12 mouse cellular contexts compared by ENCODE assay signal in the genomic region with DNA sequence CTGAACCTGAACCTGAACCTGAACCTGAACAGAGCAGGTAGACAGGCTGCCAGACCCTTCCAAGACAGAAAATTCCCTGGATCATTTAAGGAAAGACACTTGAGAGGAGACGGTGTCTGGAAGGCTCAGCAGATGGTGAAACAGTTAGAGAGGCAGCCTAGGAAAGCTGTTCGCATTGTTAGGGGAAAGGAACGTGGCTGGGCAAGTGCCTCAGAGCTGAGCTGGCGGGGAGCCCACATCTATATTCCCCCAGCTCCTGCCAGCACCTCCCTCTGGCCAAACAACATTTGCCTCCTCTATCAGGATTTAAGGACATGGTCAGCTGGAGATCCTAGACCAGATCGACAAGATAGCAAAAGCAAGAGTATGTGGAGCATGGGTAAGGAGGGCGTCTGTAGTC. TPM values are rescaled to one million over a fixed set of nuclear protein-coding genes. Genes with fewer than 3 reads are reported as not detected.
DNase-seq lines count a peak whose midpoint lies in the region; ATAC-seq and TF ChIP-seq lines count a peak whose summit lies in the region.
"Had no signal": no experiment of that assay in that cellular context is flagged by ENCODE, and none has a peak within 500 bp of the region (broad histone marks: within the 10 kb centered on the region; RNA-seq: fewer than 3 reads in every experiment).

No protein-coding gene starts in this region.

- no peaks in the 10 kb centered on the region for H3K27me3 ChIP-seq in forebrain, postnatal 0 days (ENCODE audit: insufficient read depth, low read length)
- H3K27me3 ChIP-seq in limb, embryonic 10.5 days (ENCODE audit: low read depth, poor library complexity, severe bottlenecking) = no peaks in the 10 kb centered on the region
- H3K27me3 ChIP-seq: Patski had no signal

- DNase-seq in cerebellum, postnatal 10 days = peak; percentile 72 to 77
- no peak for DNase-seq in cerebellum, postnatal 4 days (ENCODE audit: low spot score in 2 of 2)
- peak; percentile 28 to 37 for DNase-seq in left cerebral cortex, postnatal 10 days (ENCODE audit: extremely low spot score in 1 of 2, low spot score in 2 of 2)
- DNase-seq in left cerebral cortex, adult 9 months (ENCODE audit: low spot score in 2 of 2) = no peak
- peak; percentile 59 for DNase-seq in forebrain, postnatal 0 days
- peak; percentile 30 to 66 for DNase-seq in lung, postnatal 4 days
- DNase-seq in limb, embryonic 10.5 days (ENCODE audit: low spot score) = no peak
- DNase-seq: heart, adult 2 months; liver, postnatal 0 days had no signal

- H3K4me3 ChIP-seq in forebrain, postnatal 0 days (ENCODE audit: low read depth, low read length) = no peak overlapping the region
- no peak overlapping the region for H3K4me3 ChIP-seq in limb, embryonic 10.5 days
- H3K4me3 ChIP-seq: heart, adult 2 months had no signal

- 51% methylated on average over 6 of the region's 6 CpGs for WGBS in forebrain, postnatal 0 days
- 87% methylated on average over 6 of the region's 6 CpGs for WGBS in limb, embryonic 10.5 days

- peak overlapping the region; percentile 36; the same call in 1 of the 2 replicates for H3K27ac ChIP-seq in forebrain, postnatal 0 days (ENCODE audit: low read depth, low read length)
- H3K27ac ChIP-seq in limb, embryonic 10.5 days = no peak overlapping the region
- H3K27ac ChIP-seq: heart, adult 2 months had no signal

- no peak for TF ChIP-seq CTCF in forebrain, postnatal 0 days (IDR thresholded peaks at IDR 0.05; ENCODE audit: low read depth)

- no peaks in the 10 kb centered on the region for H3K4me1 ChIP-seq in forebrain, postnatal 0 days (ENCODE audit: insufficient read depth)
- H3K4me1 ChIP-seq in limb, embryonic 10.5 days = peaks cover 13% of the 10 kb centered on the region

- intact Hi-C loops in left cerebral cortex, postnatal 10 days (cut with DNase I) = no loop called here

- H3K9ac ChIP-seq in forebrain, postnatal 0 days = no peak overlapping the region
- H3K9ac ChIP-seq: liver, postnatal 0 days had no signal

- no peak overlapping the region for H3K4me2 ChIP-seq in forebrain, postnatal 0 days (ENCODE audit: low read depth)

- ATAC-seq in forebrain, postnatal 0 days = peak; percentile 86
- no peak for ATAC-seq in monocyte, adult 5-6 weeks (replicated peaks; ENCODE audit: insufficient number of reproducible peaks, low FRiP score, low TSS enrichment, poor library complexity, severe bottlenecking)
- ATAC-seq: inflammation-experienced regulatory T-cells, adult 6 months; liver, postnatal 0 days; Patski had no signal

- no peaks in the 10 kb centered on the region for H3K36me3 ChIP-seq in forebrain, postnatal 0 days (ENCODE audit: insufficient read depth)
- H3K36me3 ChIP-seq in limb, embryonic 10.5 days = no peaks in the 10 kb centered on the region

- H3K9me3 ChIP-seq in forebrain, postnatal 0 days (ENCODE audit: low read length) = no peaks in the 10 kb centered on the region
- H3K9me3 ChIP-seq in limb, embryonic 10.5 days (replicated peaks) = no peaks in the 10 kb centered on the region

RNA-seq across cellular contexts. Expression of gene Insig1, which starts 10.2 kb away (rescaled TPM):
- 100 to 1,000 TPM in 1 of 2 experiments, 10 to 100 TPM in 1; 88.0 to 102 TPM for total RNA-seq in left cerebral cortex, postnatal 10 days (2021)
- total RNA-seq in forebrain, postnatal 0 days (2014; rRNA removed) = 127 and 140 TPM in 2 replicates
- polyA plus RNA-seq in forebrain, postnatal 0 days (2015; fragmentation: Nextera tagmentation; extraction: Ambion mirVana) = 100 and 101 TPM in 2 replicates
- 78.8 and 91.0 TPM in 2 replicates for polyA plus RNA-seq in limb, embryonic 10.5 days (2016; fragmentation: Nextera tagmentation; extraction: Ambion mirVana)
- 80.0 to 111 TPM (median 92.3 TPM) in 3 replicates for total RNA-seq in monocyte, adult 5-6 weeks (2017)

Comparison
In these comparisons a context has a peak if more than half of its experiments do, and no peak if none do; other contexts are left out.
1. DNase-seq: peak in cerebellum, postnatal 10 days (2 of 2), left cerebral cortex, postnatal 10 days (2 of 2), forebrain, postnatal 0 days (single experiment) and lung, postnatal 4 days (2 of 2); none in cerebellum, postnatal 4 days (0 of 2), left cerebral cortex, adult 9 months (0 of 2) and limb, embryonic 10.5 days (single experiment).